In the genomic region with DNA sequence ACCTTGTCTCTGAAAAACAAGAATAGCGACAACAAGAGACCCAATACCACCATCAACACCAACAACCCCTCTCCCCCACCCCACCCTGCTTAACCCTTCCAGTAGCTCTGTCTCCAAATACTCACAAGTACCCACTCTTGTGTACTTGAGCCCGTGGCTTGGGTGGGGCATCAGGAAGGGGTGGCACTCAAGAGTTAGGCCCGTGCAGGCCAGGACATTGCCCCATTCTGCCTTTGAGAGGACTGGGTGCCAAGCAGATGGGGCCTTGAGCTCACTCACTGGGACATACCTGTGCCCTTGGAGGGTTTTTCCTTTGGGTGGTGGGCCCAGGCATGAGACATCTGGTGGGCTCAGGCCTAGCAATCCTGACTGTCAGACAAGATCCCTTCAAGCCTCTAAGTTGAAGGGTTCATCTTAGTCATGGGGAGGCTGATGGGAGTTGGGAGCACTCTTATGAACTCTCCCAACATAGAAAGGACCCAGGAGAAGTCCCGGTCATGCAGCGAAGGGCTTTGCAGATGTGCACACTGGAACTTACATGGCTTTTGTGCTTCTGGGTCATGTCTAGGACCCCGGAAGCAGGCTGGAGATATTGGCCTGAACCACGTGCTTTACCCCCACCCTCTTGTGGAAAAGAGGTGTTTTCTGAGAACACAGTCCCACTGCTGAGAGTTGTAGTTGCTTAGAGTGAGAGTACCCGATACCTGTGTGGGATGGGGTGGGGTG, we compare ENCODE assay signal across 8 mouse cellular contexts. TPM values are rescaled to one million over a fixed set of nuclear protein-coding genes. Genes with fewer than 3 reads are reported as not detected.
DNase-seq lines count a peak whose midpoint lies in the region; ATAC-seq and TF ChIP-seq lines count a peak whose summit lies in the region.

No protein-coding gene starts in this region.

- no peaks in the 10 kb centered on the region for H3K27me3 ChIP-seq in kidney, postnatal 0 days (ENCODE audit: insufficient read depth, low read length)
- H3K27me3 ChIP-seq in forebrain, embryonic 12.5 days: no peaks in the 10 kb centered on the region
- no peaks in the 10 kb centered on the region for H3K27me3 ChIP-seq in liver, embryonic 12.5 days (replicated peaks)
- H3K27me3 ChIP-seq in neural tube, embryonic 14.5 days (ENCODE audit: control insufficient read depth, insufficient read depth, low read length): no peaks in the 10 kb centered on the region; the same call in 1 of the 2 replicates

- peaks cover 24% of the 10 kb centered on the region; the same call in 1 of the 2 replicates for H3K36me3 ChIP-seq in kidney, postnatal 0 days (ENCODE audit: insufficient read depth, low read length)
- H3K36me3 ChIP-seq in forebrain, embryonic 12.5 days (replicated peaks): peaks cover 58% of the 10 kb centered on the region
- H3K36me3 ChIP-seq in liver, embryonic 12.5 days: peaks cover 58% of the 10 kb centered on the region
- H3K36me3 ChIP-seq in neural tube, embryonic 14.5 days (ENCODE audit: control insufficient read depth, insufficient read depth, low read length): peaks cover 7% of the 10 kb centered on the region; the same call in 1 of the 2 replicates

- ATAC-seq in kidney, postnatal 0 days (replicated peaks; ENCODE audit: low FRiP score, low read depth): no peak
- no peak for ATAC-seq in forebrain, embryonic 12.5 days (ENCODE audit: low FRiP score)
- ATAC-seq in liver, embryonic 12.5 days: no peak
- no peak for ATAC-seq in neural tube, embryonic 14.5 days (ENCODE audit: low read depth)
- no peak for ATAC-seq in frontal cortex, adult (ENCODE audit: low TSS enrichment)

- no peak for TF ChIP-seq CTCF in kidney, postnatal 0 days (IDR thresholded peaks at IDR 0.05; ENCODE audit: low read depth)

- peak overlapping the region; percentile 99; the same call in 1 of the 2 replicates for H3K9ac ChIP-seq in kidney, postnatal 0 days (ENCODE audit: low read depth, low read length)
- H3K9ac ChIP-seq in forebrain, embryonic 12.5 days: peak overlapping the region; percentile 56
- peak overlapping the region; percentile 96 for H3K9ac ChIP-seq in liver, embryonic 12.5 days
- peak overlapping the region; percentile 62; the same call in 1 of the 2 replicates for H3K9ac ChIP-seq in neural tube, embryonic 14.5 days (replicated peaks; ENCODE audit: low read depth, low read length)

- peak overlapping the region; percentile 96 for H3K4me3 ChIP-seq in kidney, postnatal 0 days (replicated peaks; ENCODE audit: low read depth, low read length)
- peak overlapping the region; percentile 98 for H3K4me3 ChIP-seq in forebrain, embryonic 12.5 days (replicated peaks)
- H3K4me3 ChIP-seq in liver, embryonic 12.5 days: peak overlapping the region; percentile 87
- peak overlapping the region; percentile 99 for H3K4me3 ChIP-seq in neural tube, embryonic 14.5 days (ENCODE audit: low read depth, low read length)

- peak overlapping the region; percentile 84 for H3K27ac ChIP-seq in kidney, postnatal 0 days
- peak overlapping the region; percentile 100 for H3K27ac ChIP-seq in forebrain, embryonic 12.5 days
- peak overlapping the region; percentile 99 for H3K27ac ChIP-seq in liver, embryonic 12.5 days
- no peak overlapping the region for H3K27ac ChIP-seq in neural tube, embryonic 14.5 days (ENCODE audit: low read depth, low read length)

- peak overlapping the region; percentile 91 for H3K4me2 ChIP-seq in kidney, postnatal 0 days (ENCODE audit: low read length)
- peak overlapping the region; percentile 97 for H3K4me2 ChIP-seq in forebrain, embryonic 12.5 days
- peak overlapping the region; percentile 99 for H3K4me2 ChIP-seq in liver, embryonic 12.5 days
- H3K4me2 ChIP-seq in neural tube, embryonic 14.5 days (ENCODE audit: low read depth, low read length): peak overlapping the region; percentile 97

- WGBS in kidney, postnatal 0 days: 63% methylated on average over 8 of the region's 8 CpGs
- 77% methylated on average over 8 of the region's 8 CpGs for WGBS in forebrain, embryonic 12.5 days
- WGBS in liver, embryonic 12.5 days (ENCODE audit: insufficient replicate concordance): 58% methylated on average over 8 of the region's 8 CpGs
- WGBS in neural tube, embryonic 14.5 days: 79% methylated on average over 8 of the region's 8 CpGs

- DNase-seq in kidney, postnatal 0 days (ENCODE audit: low spot score): no peak
- DNase-seq in kidney, postnatal 14 days: no peak
- DNase-seq in layer of hippocampus, postnatal 25 days (ENCODE audit: extremely low spot score in 1 of 2, low spot score in 1 of 2): no peak
- no peak for DNase-seq in spleen, postnatal 36 days (ENCODE audit: low spot score in 2 of 2)

- H3K9me3 ChIP-seq in kidney, postnatal 0 days (replicated peaks; ENCODE audit: low read length): no peaks in the 10 kb centered on the region
- no peaks in the 10 kb centered on the region for H3K9me3 ChIP-seq in forebrain, embryonic 12.5 days
- no peaks in the 10 kb centered on the region for H3K9me3 ChIP-seq in liver, embryonic 12.5 days (replicated peaks)
- no peaks in the 10 kb centered on the region for H3K9me3 ChIP-seq in neural tube, embryonic 14.5 days (ENCODE audit: control insufficient read depth, low read length)

- H3K4me1 ChIP-seq in kidney, postnatal 0 days (replicated peaks; ENCODE audit: insufficient read depth, low read length): peaks cover 59% of the 10 kb centered on the region
- H3K4me1 ChIP-seq in forebrain, embryonic 12.5 days: peaks cover 68% of the 10 kb centered on the region
- H3K4me1 ChIP-seq in liver, embryonic 12.5 days: peaks cover 88% of the 10 kb centered on the region
- H3K4me1 ChIP-seq in neural tube, embryonic 14.5 days (ENCODE audit: control insufficient read depth, insufficient read depth, low read length): peaks cover 60% of the 10 kb centered on the region

RNA-seq across cellular contexts. Expression of gene Trim8, which starts 4.3 kb away (rescaled TPM):
- 27.8 and 30.5 TPM in 2 replicates for polyA plus RNA-seq in kidney, postnatal 0 days (2015; fragmentation: Nextera tagmentation; extraction: Ambion mirVana)
- 33.9 and 35.1 TPM in 2 replicates for polyA plus RNA-seq in forebrain, embryonic 12.5 days (2016; fragmentation: Nextera tagmentation; extraction: Ambion mirVana)
- polyA plus RNA-seq in liver, embryonic 12.5 days (2016; fragmentation: Nextera tagmentation; extraction: Ambion mirVana): 19.0 and 19.5 TPM in 2 replicates
- 32.2 and 37.5 TPM in 2 replicates for polyA plus RNA-seq in neural tube, embryonic 14.5 days (2014; fragmentation: Nextera tagmentation; extraction: Ambion mirVana)
- total RNA-seq in layer of hippocampus, postnatal 25 days (2021): 100 to 1,000 TPM; 105 to 109 TPM
